Mouse (Mus musculus) neural tube, embryonic 14.5 days (tissue): ENCODE results near the gene Mcm5. TPM values are rescaled to one million over a fixed set of nuclear protein-coding genes. Genes with fewer than 3 reads are reported as not detected.

ENCODE experiments used
- ATAC-seq: fragments of 200-750 bp; cut with Nextera tagmentation; 2 replicates; pipeline ENCODE4 v1.8.0; 2017; ENCODE audit warnings: low read depth, mild to moderate bottlenecking, moderate TSS enrichment, moderate library complexity
- H3K27ac ChIP-seq: fragments of 300-500 bp; sonication (generic); 2 replicates; pipeline ENCODE4 v1.5.1; 2014; ENCODE audit warnings: low read depth, mild to moderate bottlenecking, control low read depth, low read length, moderate library complexity, mixed read lengths
- H3K27me3 ChIP-seq: fragments of 300-500 bp; sonication (generic); 2 replicates; pipeline ENCODE4 v1.6.1; 2014; ENCODE audit warnings: low read length; ENCODE audit not compliant: control insufficient read depth, insufficient read depth
- H3K36me3 ChIP-seq: fragments of 300-500 bp; sonication (generic); 2 replicates; pipeline ENCODE4 v1.6.1; 2014; ENCODE audit warnings: low read length, mixed read lengths; ENCODE audit not compliant: control insufficient read depth, insufficient read depth
- H3K4me1 ChIP-seq: fragments of 300-500 bp; sonication (generic); 2 replicates; pipeline ENCODE4 v1.6.1; 2014; ENCODE audit warnings: low read length; ENCODE audit not compliant: control insufficient read depth, insufficient read depth
- H3K4me2 ChIP-seq: fragments of 300-500 bp; sonication (generic); 2 replicates; pipeline ENCODE4 v1.6.1; 2014; ENCODE audit warnings: mild to moderate bottlenecking, low read depth, low read length, control low read depth
- H3K4me3 ChIP-seq: fragments of 300-500 bp; sonication (generic); 2 replicates; pipeline ENCODE4 v1.5.1; 2014; ENCODE audit warnings: low read depth, low read length, control low read depth, mixed read lengths
- H3K9ac ChIP-seq: fragments of 300-500 bp; sonication (generic); replicated peaks from 2 replicates; pipeline ENCODE4 v1.6.1; 2014; ENCODE audit warnings: low read depth, mild to moderate bottlenecking, control low read depth, low read length, mixed read lengths
- H3K9me3 ChIP-seq: fragments of 300-500 bp; sonication (generic); 2 replicates; pipeline ENCODE4 v1.6.1; 2016; ENCODE audit warnings: low read length; ENCODE audit not compliant: control insufficient read depth
- WGBS: fragments of 180-500 bp; shearing (Covaris S2); extraction: QIAGEN DNeasy Blood & Tissue Kit; methylation state at CpG from one replicate; pipeline ENCODE4 v1.1.7; 2014; 5-methylcytosine and 5-hydroxymethylcytosine counted together
- polyA plus RNA-seq: library from polyadenylated mRNA; unstranded; fragments of >200 nt; fragmentation: Nextera tagmentation; extraction: Ambion mirVana; gene quantifications from 2 replicates; pipeline ENCODE4 v1.2.1, GENCODE M21; 2014

Mcm5 gene
- polyA plus RNA-seq, 1 experiment from 2014 or later: 21.5 TPM

GRCm38 (mm10) chr8:75150911-75151610, 41.7 kb downstream of the Mcm5 start:
- ATAC-seq: no peak
- Histone ChIP-seq H3K27ac (no peak overlapping the region), H3K4me1 (no peaks in the 10 kb centered on the region), H3K9ac (no peak overlapping the region), H3K36me3 (no peaks in the 10 kb centered on the region), H3K9me3 (no peaks in the 10 kb centered on the region), H3K27me3 (no peaks in the 10 kb centered on the region), H3K4me3 (no peak overlapping the region), H3K4me2 (no peak overlapping the region)
- WGBS: 82% methylated on average over 5 of the region's 5 CpGs

- Histone ChIP-seq H3K9me3 (no peaks in the 10 kb centered on the region), H3K4me2 (no peak overlapping the region), H3K36me3 (no peaks in the 10 kb centered on the region), H3K4me1 (no peaks in the 10 kb centered on the region), H3K4me3 (no peak overlapping the region), H3K9ac (no peak overlapping the region), H3K27ac (no peak overlapping the region), H3K27me3 (no peaks in the 10 kb centered on the region)
- 90% methylated on average over 4 of the region's 4 CpGs for WGBS
- no peak for ATAC-seq
Observed at GRCm38 (mm10) chr8:75151743-75152142, 42.4 kb downstream of the Mcm5 start.

- WGBS: 75% methylated on average over 2 of the region's 2 CpGs
- Histone ChIP-seq H3K36me3 (no peaks in the 10 kb centered on the region), H3K9me3 (no peaks in the 10 kb centered on the region), H3K9ac (no peak overlapping the region), H3K4me2 (no peak overlapping the region), H3K4me3 (no peak overlapping the region), H3K27ac (no peak overlapping the region), H3K27me3 (no peaks in the 10 kb centered on the region), H3K4me1 (no peaks in the 10 kb centered on the region)
- ATAC-seq: no peak
Observed at GRCm38 (mm10) chr8:75152505-75153082, 43.2 kb downstream of the Mcm5 start.

GRCm38 (mm10) chr8:75154855-75155478, 45.6 kb downstream of the Mcm5 start:
- Histone ChIP-seq H3K36me3 (no peaks in the 10 kb centered on the region), H3K27me3 (no peaks in the 10 kb centered on the region), H3K4me2 (no peak overlapping the region), H3K9me3 (no peaks in the 10 kb centered on the region), H3K9ac (no peak overlapping the region), H3K4me3 (no peak overlapping the region), H3K4me1 (no peaks in the 10 kb centered on the region), H3K27ac (no peak overlapping the region)
- WGBS: 81% methylated on average over 5 of the region's 5 CpGs
- ATAC-seq: no peak

- Histone ChIP-seq H3K4me1 (no peaks in the 10 kb centered on the region), H3K9me3 (no peaks in the 10 kb centered on the region), H3K36me3 (no peaks in the 10 kb centered on the region), H3K27me3 (no peaks in the 10 kb centered on the region), H3K27ac (no peak overlapping the region), H3K4me3 (no peak overlapping the region), H3K9ac (no peak overlapping the region), H3K4me2 (no peak overlapping the region)
- WGBS: 75% methylated on average over 2 of the region's 2 CpGs
- ATAC-seq: no peak
Observed at GRCm38 (mm10) chr8:75155740-75156322, 46.5 kb downstream of the Mcm5 start.

- no peak overlapping the region for H3K4me2 ChIP-seq
- H3K4me3 ChIP-seq: no peak overlapping the region
- H3K36me3 ChIP-seq: no peaks in the 10 kb centered on the region
- ATAC-seq: no peak
- no peaks in the 10 kb centered on the region for H3K4me1 ChIP-seq
- no peak overlapping the region for H3K9ac ChIP-seq
- WGBS: 46% methylated on average over 7 of the region's 7 CpGs
- H3K27ac ChIP-seq: no peak overlapping the region
- no peaks in the 10 kb centered on the region for H3K9me3 ChIP-seq
- no peaks in the 10 kb centered on the region for H3K27me3 ChIP-seq
Observed at GRCm38 (mm10) chr8:75157471-75158230, 48.3 kb downstream of the Mcm5 start.

- Histone ChIP-seq H3K36me3 (no peaks in the 10 kb centered on the region), H3K27me3 (no peaks in the 10 kb centered on the region), H3K4me2 (no peak overlapping the region), H3K4me1 (no peaks in the 10 kb centered on the region), H3K9ac (no peak overlapping the region), H3K4me3 (no peak overlapping the region), H3K9me3 (no peaks in the 10 kb centered on the region), H3K27ac (no peak overlapping the region)
- ATAC-seq: peak; percentile 82
- 68% methylated on average over 5 of the region's 5 CpGs for WGBS
Observed at GRCm38 (mm10) chr8:75169363-75169762, 60.0 kb downstream of the Mcm5 start.

- Histone ChIP-seq H3K27ac (no peak overlapping the region), H3K36me3 (no peaks in the 10 kb centered on the region), H3K9me3 (no peaks in the 10 kb centered on the region), H3K4me1 (no peaks in the 10 kb centered on the region), H3K9ac (no peak overlapping the region), H3K27me3 (no peaks in the 10 kb centered on the region), H3K4me3 (no peak overlapping the region), H3K4me2 (no peak overlapping the region)
- no peak for ATAC-seq
- 83% methylated on average over 6 of the region's 6 CpGs for WGBS
Observed at GRCm38 (mm10) chr8:75172009-75172685, 62.8 kb downstream of the Mcm5 start.
